In the genomic region with DNA sequence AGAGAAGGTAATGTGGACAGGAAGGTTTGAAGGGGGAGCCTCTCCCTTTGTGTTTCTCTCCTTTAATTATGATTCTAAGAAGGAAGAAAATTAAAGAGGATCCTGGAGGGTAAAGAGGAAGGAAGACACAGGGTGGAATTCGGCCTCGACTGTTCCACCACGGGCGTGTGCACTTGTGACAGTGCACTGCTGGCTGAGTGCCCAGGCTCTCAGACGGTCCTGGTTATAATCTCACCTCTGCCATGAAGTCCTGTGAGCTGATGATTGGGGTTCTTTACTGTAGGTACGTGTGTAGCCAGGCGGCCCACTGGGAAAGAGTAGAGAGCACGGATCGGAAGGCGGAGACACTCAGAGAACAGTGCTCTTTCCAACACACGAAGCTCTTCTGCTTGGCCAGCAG, we compare ENCODE assay signal across 29 mouse cellular contexts. TPM values are rescaled to one million over a fixed set of nuclear protein-coding genes. Genes with fewer than 3 reads are reported as not detected.
DNase-seq lines count a peak whose midpoint lies in the region; ATAC-seq and TF ChIP-seq lines count a peak whose summit lies in the region.
"Had no signal": no experiment of that assay in that cellular context is flagged by ENCODE, and none has a peak within 500 bp of the region (broad histone marks: within the 10 kb centered on the region; RNA-seq: fewer than 3 reads in every experiment).

No protein-coding gene starts in this region.

- peak; percentile 62 to 63 for DNase-seq in cerebellum, postnatal 10 days
- no peak for DNase-seq in hindbrain, embryonic 14.5 days (ENCODE audit: low spot score)
- DNase-seq in midbrain, embryonic 14.5 days = peak; percentile 30
- no peak for DNase-seq in midbrain, postnatal 0 days (ENCODE audit: low spot score)
- peak; percentile 36 for DNase-seq in ZHBTc4 (ENCODE audit: low read depth, low spot score)
- no peak for DNase-seq in gastrocnemius, postnatal 4 days (ENCODE audit: low spot score in 2 of 2)
- DNase-seq: adrenal gland, postnatal 25 days; heart, postnatal 14 days; kidney, postnatal 25 days; liver, embryonic 13.5 days; lung, adult 2 months; lung, postnatal 36 days; right cerebral cortex, adult 18-20 months; thymus, adult 2 months; thymus, postnatal 4 days had no signal

- H3K36me3 ChIP-seq in hindbrain, embryonic 14.5 days (replicated peaks; ENCODE audit: control insufficient read depth, insufficient read depth) = no peaks in the 10 kb centered on the region
- no peaks in the 10 kb centered on the region for H3K36me3 ChIP-seq in hindbrain, embryonic 16.5 days (ENCODE audit: control insufficient read depth, insufficient read depth, low read length)
- H3K36me3 ChIP-seq in midbrain, embryonic 14.5 days (ENCODE audit: control insufficient read depth, insufficient read depth, low read length) = peaks cover 3% of the 10 kb centered on the region; the same call in 1 of the 2 replicates
- no peaks in the 10 kb centered on the region; the same call in 1 of the 2 replicates for H3K36me3 ChIP-seq in midbrain, postnatal 0 days (ENCODE audit: insufficient read depth, low read length)
- H3K36me3 ChIP-seq: heart, embryonic 13.5 days; hindbrain, embryonic 15.5 days; limb, embryonic 13.5 days; liver, embryonic 13.5 days had no signal

- H3K4me3 ChIP-seq in hindbrain, embryonic 14.5 days (replicated peaks; ENCODE audit: low read length) = no peak overlapping the region
- no peak overlapping the region for H3K4me3 ChIP-seq in hindbrain, embryonic 16.5 days (ENCODE audit: low read length)
- no peak overlapping the region for H3K4me3 ChIP-seq in midbrain, embryonic 14.5 days (replicated peaks; ENCODE audit: low read depth, low read length)
- no peak overlapping the region for H3K4me3 ChIP-seq in midbrain, postnatal 0 days (ENCODE audit: low read depth, low read length)
- H3K4me3 ChIP-seq: heart, adult 2 months; heart, embryonic 13.5 days; hindbrain, embryonic 15.5 days; layer of hippocampus, adult 2 months; limb, embryonic 13.5 days; liver, embryonic 13.5 days had no signal

- no peak overlapping the region for H3K4me2 ChIP-seq in hindbrain, embryonic 14.5 days (replicated peaks)
- no peak overlapping the region for H3K4me2 ChIP-seq in hindbrain, embryonic 16.5 days (ENCODE audit: low read length)
- H3K4me2 ChIP-seq in midbrain, embryonic 14.5 days (ENCODE audit: low read length) = no peak overlapping the region
- no peak overlapping the region for H3K4me2 ChIP-seq in midbrain, postnatal 0 days (ENCODE audit: low read depth, low read length, poor library complexity, severe bottlenecking)
- H3K4me2 ChIP-seq: heart, embryonic 13.5 days; hindbrain, embryonic 15.5 days; limb, embryonic 13.5 days; liver, embryonic 13.5 days had no signal

- H3K4me1 ChIP-seq in hindbrain, embryonic 14.5 days (replicated peaks; ENCODE audit: control insufficient read depth, insufficient read depth, low read length) = peaks cover 20% of the 10 kb centered on the region; the same call in 1 of the 2 replicates
- H3K4me1 ChIP-seq in hindbrain, embryonic 16.5 days (ENCODE audit: control insufficient read depth, insufficient read depth, low read depth, low read length) = peaks cover 28% of the 10 kb centered on the region
- 0 out of 2 replicates have a peak, but pooled peaks cover 6% of the 10 kb centered on the region for H3K4me1 ChIP-seq in midbrain, embryonic 14.5 days (ENCODE audit: control insufficient read depth, insufficient read depth, low read length)
- peaks cover 6% of the 10 kb centered on the region; the same call in 1 of the 2 replicates for H3K4me1 ChIP-seq in midbrain, postnatal 0 days (ENCODE audit: insufficient read depth, low read length)
- H3K4me1 ChIP-seq: liver, embryonic 13.5 days had no signal

- WGBS in hindbrain, embryonic 14.5 days = 63% methylated on average over 11 of the region's 11 CpGs
- 51% methylated on average over 11 of the region's 11 CpGs for WGBS in hindbrain, embryonic 16.5 days
- WGBS in midbrain, embryonic 14.5 days = 71% methylated on average over 11 of the region's 11 CpGs
- 65% methylated on average over 11 of the region's 11 CpGs for WGBS in midbrain, postnatal 0 days

- no peak overlapping the region for H3K9ac ChIP-seq in hindbrain, embryonic 14.5 days
- no peak overlapping the region for H3K9ac ChIP-seq in hindbrain, embryonic 16.5 days (ENCODE audit: low read depth, low read length)
- H3K9ac ChIP-seq in midbrain, embryonic 14.5 days (replicated peaks; ENCODE audit: low read length) = no peak overlapping the region
- no peak overlapping the region for H3K9ac ChIP-seq in midbrain, postnatal 0 days (replicated peaks; ENCODE audit: low read length, poor library complexity, severe bottlenecking)
- H3K9ac ChIP-seq: heart, embryonic 13.5 days; hindbrain, embryonic 15.5 days; limb, embryonic 13.5 days; liver, embryonic 13.5 days had no signal

- H3K27me3 ChIP-seq in hindbrain, embryonic 14.5 days (ENCODE audit: control insufficient read depth, insufficient read depth, low read length) = no peaks in the 10 kb centered on the region
- no peaks in the 10 kb centered on the region for H3K27me3 ChIP-seq in hindbrain, embryonic 16.5 days (replicated peaks; ENCODE audit: control insufficient read depth, insufficient read depth, low read length)
- no peaks in the 10 kb centered on the region for H3K27me3 ChIP-seq in midbrain, embryonic 14.5 days (ENCODE audit: control insufficient read depth, insufficient read depth, low read length)
- no peaks in the 10 kb centered on the region for H3K27me3 ChIP-seq in midbrain, postnatal 0 days (ENCODE audit: insufficient read depth, low read length)
- H3K27me3 ChIP-seq: hindbrain, embryonic 15.5 days; liver, embryonic 13.5 days had no signal

- no peaks in the 10 kb centered on the region for H3K9me3 ChIP-seq in hindbrain, embryonic 14.5 days (ENCODE audit: control insufficient read depth, low read length)
- no peaks in the 10 kb centered on the region for H3K9me3 ChIP-seq in hindbrain, embryonic 16.5 days (ENCODE audit: control insufficient read depth, low read length)
- H3K9me3 ChIP-seq in midbrain, embryonic 14.5 days (ENCODE audit: control insufficient read depth, low read length) = no peaks in the 10 kb centered on the region
- no peaks in the 10 kb centered on the region for H3K9me3 ChIP-seq in midbrain, postnatal 0 days (ENCODE audit: low read length)
- H3K9me3 ChIP-seq: heart, embryonic 13.5 days; hindbrain, embryonic 15.5 days; limb, embryonic 13.5 days had no signal

- peak overlapping the region; percentile 36; the same call in 1 of the 2 replicates for H3K27ac ChIP-seq in hindbrain, embryonic 14.5 days
- H3K27ac ChIP-seq in hindbrain, embryonic 16.5 days (ENCODE audit: low read depth, low read length) = no peak overlapping the region
- no peak overlapping the region for H3K27ac ChIP-seq in midbrain, embryonic 14.5 days (replicated peaks; ENCODE audit: low read depth, low read length)
- no peak overlapping the region for H3K27ac ChIP-seq in midbrain, postnatal 0 days (ENCODE audit: low read depth, low read length)
- H3K27ac ChIP-seq: heart, adult 2 months; heart, embryonic 13.5 days; layer of hippocampus, adult 2 months; limb, embryonic 13.5 days; liver, embryonic 13.5 days; stomach, postnatal 0 days had no signal

- no peak for TF ChIP-seq CTCF in midbrain, postnatal 0 days (IDR thresholded peaks at IDR 0.05)

- no peak for ATAC-seq in cerebellum, adult (ENCODE audit: insufficient number of reproducible peaks, low FRiP score, low TSS enrichment)
- ATAC-seq in hindbrain, embryonic 14.5 days (ENCODE audit: low FRiP score) = peak; percentile 18; the same call in 1 of the 2 replicates
- no peak for ATAC-seq in hindbrain, embryonic 16.5 days
- no peak for ATAC-seq in midbrain, embryonic 14.5 days (ENCODE audit: low FRiP score, low TSS enrichment)
- ATAC-seq in midbrain, postnatal 0 days (ENCODE audit: low FRiP score) = no peak
- ATAC-seq: intestine, embryonic 16.5 days had no signal

RNA-seq across cellular contexts. Expression of a gene that starts 12.4 kb away (rescaled TPM):
- not detected in 2 replicates for polyA plus RNA-seq in hindbrain, embryonic 14.5 days (2014; fragmentation: Nextera tagmentation; extraction: Ambion mirVana)
- not detected in 2 replicates for polyA plus RNA-seq in hindbrain, embryonic 16.5 days (2015; fragmentation: Nextera tagmentation; extraction: Ambion mirVana)
- 0.31 TPM in 1 of 2 replicates, not detected in the other for polyA plus RNA-seq in midbrain, embryonic 14.5 days (2014; fragmentation: Nextera tagmentation; extraction: Ambion mirVana)
- not detected in 2 replicates for total RNA-seq in midbrain, postnatal 0 days (2014; rRNA removed)
- 0.23 TPM in 1 of 2 replicates, not detected in the other for polyA plus RNA-seq in midbrain, postnatal 0 days (2015; fragmentation: Nextera tagmentation; extraction: Ambion mirVana)
- not detected for total RNA-seq in gastrocnemius, postnatal 4 days (2021)
- total RNA-seq: adrenal gland, postnatal 25 days; gastrocnemius, postnatal 25 days; heart, adult 2 months; heart, postnatal 14 days; layer of hippocampus, adult 2 months; layer of hippocampus, postnatal 25 days had no signal
- polyA plus RNA-seq: heart, embryonic 13.5 days; hindbrain, embryonic 15.5 days; intestine, embryonic 16.5 days; kidney, embryonic 14.5 days; limb, embryonic 13.5 days; liver, embryonic 13.5 days; lung, adult 2 months; neural tube, embryonic 14.5 days; small intestine, adult 2 months; stomach, postnatal 0 days; thymus, adult 2 months had no signal

Comparison
In these comparisons a context has a peak if more than half of its experiments do, and no peak if none do; other contexts are left out.
1. DNase-seq: peak in cerebellum, postnatal 10 days (2 of 2), midbrain, embryonic 14.5 days (single experiment) and ZHBTc4 (single experiment); none in hindbrain, embryonic 14.5 days (single experiment), midbrain, postnatal 0 days (single experiment) and gastrocnemius, postnatal 4 days (0 of 2).